Mouse (Mus musculus) midbrain, embryonic 15.5 days (tissue): ENCODE measurements at regions not wholly inside any gene's neighbourhood (a gene's known extent, or its start where the extent isn't known, plus 50 kb on each side); places are given as distances from the start of the nearest gene placed in this dataset.

Source experiments
- ATAC-seq: fragments of 200-750 bp; cut with Nextera tagmentation; replicated peaks from 2 replicates; pipeline ENCODE4 v1.8.0; 2017; ENCODE audit warnings: moderate TSS enrichment
- H3K27ac ChIP-seq: fragments of 300-500 bp; sonication (generic); 2 replicates; pipeline ENCODE4 v1.5.1; 2015; ENCODE audit warnings: mild to moderate bottlenecking, inconsistent platforms
- H3K27me3 ChIP-seq: fragments of 300-500 bp; sonication (generic); replicated peaks from 2 replicates; pipeline ENCODE4 v1.6.1; 2015; ENCODE audit warnings: inconsistent platforms
- H3K36me3 ChIP-seq: fragments of 300-500 bp; sonication (generic); replicated peaks from 2 replicates; pipeline ENCODE4 v1.6.1; 2015; ENCODE audit warnings: inconsistent platforms
- H3K4me1 ChIP-seq: fragments of 300-500 bp; sonication (generic); 2 replicates; pipeline ENCODE4 v1.6.1; 2015; ENCODE audit warnings: inconsistent platforms
- H3K4me2 ChIP-seq: fragments of 300-500 bp; sonication (generic); 2 replicates; pipeline ENCODE4 v1.6.1; 2015; ENCODE audit warnings: inconsistent platforms, mild to moderate bottlenecking, moderate library complexity
- H3K4me3 ChIP-seq: fragments of 300-500 bp; sonication (generic); 2 replicates; pipeline ENCODE4 v1.5.1; 2015; ENCODE audit warnings: mild to moderate bottlenecking, inconsistent platforms
- H3K9ac ChIP-seq: fragments of 300-500 bp; sonication (generic); 2 replicates; pipeline ENCODE4 v1.6.1; 2015; ENCODE audit warnings: mild to moderate bottlenecking, inconsistent platforms
- H3K9me3 ChIP-seq: fragments of 300-500 bp; sonication (generic); 2 replicates; pipeline ENCODE4 v1.6.1; 2016; ENCODE audit warnings: inconsistent platforms
- WGBS: fragments of 180-500 bp; shearing (Covaris S2); methylation state at CpG from one replicate; pipeline ENCODE4 v1.1.7; 2015; ENCODE audit warnings: mixed read lengths; 5-methylcytosine and 5-hydroxymethylcytosine counted together

DNA sequence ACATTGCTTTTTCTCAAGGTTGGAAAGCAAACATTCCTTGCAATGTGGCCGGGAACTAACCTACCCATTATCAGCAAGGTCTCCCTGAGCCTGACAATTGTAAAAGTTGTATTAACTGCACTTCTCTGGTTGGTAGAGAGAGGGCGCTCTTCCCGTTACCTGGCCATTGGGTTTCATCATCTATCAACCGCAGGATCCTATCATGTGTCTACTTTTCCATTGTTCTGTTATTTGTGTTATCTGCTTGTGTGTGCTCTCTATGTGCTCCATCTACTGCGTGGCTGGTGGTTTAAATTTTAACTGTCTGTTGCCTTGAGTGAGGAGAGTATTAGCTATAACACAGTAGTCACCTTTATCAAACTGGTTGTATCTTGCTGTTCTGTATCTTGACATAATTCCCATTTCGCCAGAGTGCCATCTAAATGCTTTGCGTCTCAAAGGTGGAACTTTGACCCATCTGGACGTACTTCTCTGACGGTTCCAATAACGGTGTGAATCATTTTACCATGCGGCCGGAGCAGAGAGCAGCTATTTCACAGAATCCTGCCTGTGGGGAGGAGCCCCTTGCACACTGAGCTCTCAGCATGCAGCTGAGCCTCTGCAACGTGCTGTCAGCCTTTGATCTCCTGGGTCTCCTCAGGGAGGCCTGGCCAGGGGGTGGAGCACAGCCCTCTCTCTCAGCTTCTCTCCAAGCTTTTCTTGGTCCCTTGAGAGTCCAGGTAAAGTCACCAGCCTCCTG is 77.5 kb upstream of the A530016L24Rik start:
- Histone ChIP-seq H3K9ac (no peak overlapping the region), H3K36me3 (no peaks in the 10 kb centered on the region), H3K9me3 (no peaks in the 10 kb centered on the region), H3K4me3 (no peak overlapping the region), H3K4me2 (no peak overlapping the region), H3K27me3 (peaks cover 3% of the 10 kb centered on the region; the same call in 1 of the 2 replicates), H3K27ac (peak overlapping the region; percentile 21; the same call in 1 of the 2 replicates), H3K4me1 (peaks cover 25% of the 10 kb centered on the region)
- WGBS = 9% methylated on average over 13 of the region's 13 CpGs
- 0 out of 2 replicates have a peak, but pooled peaks have one; percentile 52 for ATAC-seq

DNA sequence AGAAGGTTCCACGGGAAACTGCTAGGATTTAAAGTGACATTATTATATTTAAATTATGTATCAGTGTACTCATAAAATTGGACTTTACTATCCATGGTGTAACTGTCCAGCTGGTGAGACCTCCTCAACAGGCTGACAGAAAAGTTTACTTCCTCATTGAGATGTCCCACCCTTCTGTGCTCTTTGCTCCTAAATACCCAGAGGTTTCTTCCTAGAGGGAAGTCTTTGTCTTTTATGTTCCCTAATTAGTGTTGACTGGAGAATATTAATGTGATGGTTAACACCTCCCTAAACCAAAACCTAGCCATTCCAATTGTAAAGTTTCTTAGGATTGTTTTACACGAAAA is 76.9 kb upstream of the A530016L24Rik start:
- no peaks in the 10 kb centered on the region for H3K9me3 ChIP-seq
- H3K4me1 ChIP-seq = peaks cover 25% of the 10 kb centered on the region
- ATAC-seq = no peak
- no peak overlapping the region for H3K9ac ChIP-seq
- no peaks in the 10 kb centered on the region for H3K36me3 ChIP-seq
- H3K4me3 ChIP-seq = no peak overlapping the region
- 52% methylated on average over 2 of the region's 2 CpGs for WGBS
- no peak overlapping the region for H3K4me2 ChIP-seq
- H3K27ac ChIP-seq = 0 out of 2 replicates have a peak overlapping the region, but pooled peaks have one; percentile 21
- H3K27me3 ChIP-seq = peaks cover 3% of the 10 kb centered on the region; the same call in 1 of the 2 replicates

DNA sequence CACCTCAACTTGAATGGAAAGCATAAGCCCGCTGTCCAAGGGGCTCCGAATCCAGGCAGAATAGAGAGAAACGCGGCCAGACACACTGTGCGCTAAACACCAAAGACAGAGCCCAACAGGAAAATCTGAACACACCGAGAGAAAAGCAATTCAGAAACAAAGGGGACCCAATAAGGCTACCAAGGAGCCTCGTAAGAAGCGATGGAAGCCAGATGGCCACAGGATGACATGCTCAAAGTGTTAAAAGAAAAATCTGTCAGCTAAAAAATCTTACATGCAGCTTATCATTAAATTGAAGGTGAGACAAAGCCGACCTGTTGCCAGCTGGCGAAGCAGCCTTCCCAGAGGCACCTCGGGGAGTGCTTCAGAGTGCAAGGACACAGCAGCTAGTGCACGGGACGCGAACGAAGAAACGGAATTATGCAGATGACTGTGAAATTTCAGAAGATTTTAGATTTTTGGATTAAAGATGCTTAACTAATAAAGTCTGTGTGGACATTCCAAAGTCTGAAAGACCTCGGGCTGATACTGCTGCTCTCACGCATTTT is 73.2 kb upstream of the A530016L24Rik start:
- peaks cover 16% of the 10 kb centered on the region for H3K4me1 ChIP-seq
- H3K27ac ChIP-seq = no peak overlapping the region
- H3K9ac ChIP-seq = no peak overlapping the region
- WGBS = 64% methylated on average over 18 of the region's 18 CpGs
- no peak overlapping the region for H3K4me2 ChIP-seq
- no peaks in the 10 kb centered on the region for H3K36me3 ChIP-seq
- ATAC-seq = no peak
- H3K27me3 ChIP-seq = peaks cover 3% of the 10 kb centered on the region; the same call in 1 of the 2 replicates
- no peaks in the 10 kb centered on the region for H3K9me3 ChIP-seq
- H3K4me3 ChIP-seq = no peak overlapping the region

DNA sequence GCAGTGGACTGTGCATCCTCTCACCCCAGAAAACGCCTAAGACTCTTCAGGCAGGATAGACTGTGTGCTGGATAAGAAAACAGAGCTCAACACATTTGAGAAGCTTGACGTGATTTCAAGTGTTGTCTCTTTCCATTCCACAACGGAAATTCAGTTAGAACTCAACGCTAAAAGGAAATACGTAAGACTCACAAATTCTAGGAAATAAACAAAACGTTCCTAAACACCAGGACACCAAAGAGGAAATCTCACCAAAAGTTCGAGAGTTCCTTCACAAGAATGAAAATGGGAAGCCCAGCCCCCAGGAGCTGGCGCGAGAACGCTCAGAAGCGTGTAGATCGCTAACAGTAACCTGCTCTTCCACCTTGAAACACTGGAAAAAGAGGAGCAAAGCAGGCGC is 72.7 kb upstream of the A530016L24Rik start:
- Histone ChIP-seq H3K9ac (no peak overlapping the region), H3K27ac (no peak overlapping the region), H3K9me3 (no peaks in the 10 kb centered on the region), H3K36me3 (no peaks in the 10 kb centered on the region), H3K4me2 (no peak overlapping the region), H3K4me3 (no peak overlapping the region), H3K4me1 (peaks cover 11% of the 10 kb centered on the region), H3K27me3 (peaks cover 3% of the 10 kb centered on the region; the same call in 1 of the 2 replicates)
- no peak for ATAC-seq
- WGBS = 84% methylated on average over 13 of the region's 13 CpGs

DNA sequence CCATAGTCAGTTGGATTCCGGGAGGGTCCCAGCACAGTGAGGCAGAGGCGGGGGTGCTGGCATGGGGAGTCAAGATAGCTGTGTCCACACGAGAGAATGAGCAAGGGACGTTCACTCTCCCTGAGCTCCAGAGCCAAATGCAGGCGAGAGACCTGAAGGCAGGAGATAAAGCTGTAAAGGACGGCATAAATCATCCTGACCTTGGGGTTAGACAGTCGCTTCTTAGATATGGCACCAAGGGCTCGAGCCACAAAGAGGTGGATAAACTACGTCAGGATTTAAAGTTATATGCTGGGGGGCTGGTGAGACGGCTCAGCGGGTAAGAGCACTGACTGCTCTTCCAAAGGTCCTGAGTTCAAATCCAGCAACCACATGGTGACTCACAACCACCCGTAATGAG is 70.6 kb upstream of the A530016L24Rik start:
- Histone ChIP-seq H3K4me3 (no peak overlapping the region), H3K4me2 (no peak overlapping the region), H3K9me3 (no peaks in the 10 kb centered on the region), H3K4me1 (0 out of 2 replicates have a peak, but pooled peaks cover 11% of the 10 kb centered on the region), H3K36me3 (no peaks in the 10 kb centered on the region), H3K9ac (no peak overlapping the region), H3K27ac (no peak overlapping the region), H3K27me3 (peaks cover 3% of the 10 kb centered on the region; the same call in 1 of the 2 replicates)
- 86% methylated on average over 12 of the region's 12 CpGs for WGBS
- no peak for ATAC-seq

DNA sequence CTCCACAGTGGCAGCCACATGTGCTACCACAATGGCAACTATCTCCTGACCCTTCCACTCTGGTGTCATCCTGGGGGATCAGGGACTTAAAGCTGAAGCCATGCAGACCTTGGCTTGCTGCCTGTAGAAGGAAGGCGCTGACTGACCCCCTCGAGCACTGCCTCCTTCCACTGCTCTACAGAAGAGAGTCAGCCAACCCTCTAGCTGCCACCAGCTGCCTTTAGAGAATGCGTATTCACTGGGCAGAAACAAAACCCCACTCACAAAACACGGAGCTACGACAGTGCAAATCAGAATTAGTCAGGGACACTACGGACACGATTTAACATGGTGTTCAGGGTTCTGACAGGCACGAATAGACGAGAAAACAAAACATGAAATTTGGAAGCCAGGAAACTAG is 67.1 kb upstream of the A530016L24Rik start:
- Histone ChIP-seq H3K27ac (no peak overlapping the region), H3K4me3 (no peak overlapping the region), H3K27me3 (no peaks in the 10 kb centered on the region), H3K4me1 (0 out of 2 replicates have a peak, but pooled peaks cover 6% of the 10 kb centered on the region), H3K4me2 (no peak overlapping the region), H3K9me3 (no peaks in the 10 kb centered on the region), H3K36me3 (no peaks in the 10 kb centered on the region), H3K9ac (no peak overlapping the region)
- ATAC-seq = no peak
- WGBS = 46% methylated on average over 9 of the region's 9 CpGs

DNA sequence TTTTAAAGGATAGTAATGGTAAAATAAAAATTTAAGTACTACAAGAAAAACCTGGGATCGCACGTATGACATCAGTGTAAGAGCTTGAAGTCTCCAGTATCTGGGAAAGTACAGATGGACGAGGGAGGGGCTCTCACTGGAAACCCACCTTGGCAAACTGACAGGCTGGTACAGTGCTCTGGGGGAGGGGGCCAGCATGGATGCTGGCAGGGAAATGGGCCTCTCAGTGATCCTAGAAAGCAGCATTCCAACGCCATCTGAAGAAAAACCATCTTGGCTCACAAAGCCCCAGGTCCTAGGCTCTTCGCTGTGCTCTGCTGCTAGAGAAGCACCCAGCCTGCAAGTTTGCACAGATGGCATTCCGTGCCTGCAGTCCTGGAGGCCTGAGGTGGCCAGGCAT is 65.1 kb upstream of the A530016L24Rik start:
- Histone ChIP-seq H3K27ac (no peak overlapping the region), H3K4me3 (no peak overlapping the region), H3K4me1 (0 out of 2 replicates have a peak, but pooled peaks cover 6% of the 10 kb centered on the region), H3K27me3 (no peaks in the 10 kb centered on the region), H3K9ac (no peak overlapping the region), H3K4me2 (no peak overlapping the region), H3K9me3 (no peaks in the 10 kb centered on the region), H3K36me3 (no peaks in the 10 kb centered on the region)
- ATAC-seq = no peak
- 89% methylated on average over 6 of the region's 6 CpGs for WGBS

DNA sequence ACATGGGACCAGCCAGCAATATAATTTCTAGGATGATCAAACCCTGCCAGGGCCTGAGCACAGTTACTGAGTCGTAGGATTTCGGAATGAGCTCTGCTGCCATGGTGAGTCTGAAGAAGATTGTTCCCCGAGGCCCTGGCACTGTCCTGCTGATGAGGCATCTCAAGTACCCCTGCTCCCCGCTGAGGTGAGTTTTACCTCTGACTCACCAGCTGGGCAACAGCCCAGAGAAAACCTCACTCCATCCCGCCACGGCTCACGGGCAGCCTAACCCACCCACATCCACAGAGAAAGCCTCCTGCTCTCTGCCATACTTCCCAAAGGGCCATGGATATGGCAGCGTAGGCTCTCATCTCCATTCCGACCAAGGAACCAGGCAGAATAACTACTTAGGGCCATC is 62.6 kb upstream of the A530016L24Rik start:
- 79% methylated on average over 9 of the region's 9 CpGs for WGBS
- Histone ChIP-seq H3K9me3 (no peaks in the 10 kb centered on the region), H3K4me1 (peaks cover 12% of the 10 kb centered on the region; the same call in 1 of the 2 replicates), H3K27me3 (no peaks in the 10 kb centered on the region), H3K4me2 (no peak overlapping the region), H3K36me3 (no peaks in the 10 kb centered on the region), H3K27ac (no peak overlapping the region), H3K4me3 (no peak overlapping the region), H3K9ac (no peak overlapping the region)
- ATAC-seq = no peak

DNA sequence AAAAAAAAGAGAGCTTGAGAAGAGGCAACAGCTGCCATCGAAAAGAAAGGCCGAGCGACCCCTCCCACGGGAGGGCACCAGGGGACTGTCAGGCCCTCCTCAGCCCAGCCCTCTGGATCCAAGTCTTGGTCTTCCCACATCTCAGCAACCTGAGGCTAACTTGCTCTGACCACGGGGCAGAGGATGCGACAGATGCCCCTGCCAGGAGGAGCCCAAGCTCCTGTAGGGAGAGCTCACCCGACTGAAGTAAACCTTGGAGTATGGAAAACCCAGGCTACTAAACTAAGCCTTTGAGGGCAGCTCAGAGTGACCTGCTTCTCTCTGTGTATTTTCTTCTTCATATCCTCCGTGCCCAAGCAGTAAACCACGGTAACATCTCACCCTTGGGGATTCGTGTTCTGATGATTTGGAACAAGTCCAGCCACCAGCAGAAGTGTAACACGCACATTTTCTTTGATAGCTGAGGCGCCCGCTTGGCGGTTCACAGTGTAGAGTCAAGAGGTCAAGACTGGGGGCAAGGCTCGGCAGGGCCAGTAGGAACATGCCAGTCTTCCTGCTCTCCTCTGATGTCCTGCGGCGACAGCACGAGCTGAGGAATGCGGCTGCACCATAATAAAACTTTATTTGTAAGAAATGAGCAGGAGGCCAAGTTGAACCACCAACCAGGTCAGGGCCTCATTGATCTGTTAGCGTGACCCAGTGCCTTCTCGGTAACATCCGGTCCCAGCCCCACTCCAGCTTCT is 59.0 kb upstream of the A530016L24Rik start:
- WGBS = 69% methylated on average over 22 of the region's 22 CpGs
- no peak overlapping the region for H3K4me2 ChIP-seq
- no peak for ATAC-seq
- no peaks in the 10 kb centered on the region for H3K36me3 ChIP-seq
- H3K27me3 ChIP-seq = no peaks in the 10 kb centered on the region
- peaks cover 24% of the 10 kb centered on the region for H3K4me1 ChIP-seq
- H3K9me3 ChIP-seq = no peaks in the 10 kb centered on the region
- no peak overlapping the region for H3K4me3 ChIP-seq
- 0 out of 2 replicates have a peak overlapping the region, but pooled peaks have one; percentile 12 for H3K27ac ChIP-seq
- no peak overlapping the region for H3K9ac ChIP-seq

DNA sequence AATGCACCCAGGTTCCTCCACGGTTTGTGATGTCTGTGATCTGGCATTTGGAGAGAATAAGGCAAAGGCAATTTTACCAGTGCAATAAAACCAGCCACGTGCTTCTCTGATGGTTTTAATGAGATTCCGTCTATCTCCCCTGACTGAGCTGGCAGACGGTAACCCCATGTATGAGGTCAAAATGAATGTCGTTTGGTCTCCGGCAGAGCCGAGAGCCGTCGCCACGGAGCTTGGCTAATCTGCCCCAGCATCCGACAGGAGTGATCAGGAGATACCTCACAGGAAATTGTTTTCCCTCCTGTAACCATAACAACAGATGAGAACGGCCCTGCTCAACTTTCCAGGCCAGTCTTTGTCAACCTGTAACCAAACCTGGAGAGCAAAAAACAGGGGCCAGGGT is 55.9 kb upstream of the A530016L24Rik start:
- Histone ChIP-seq H3K36me3 (no peaks in the 10 kb centered on the region), H3K27me3 (no peaks in the 10 kb centered on the region), H3K4me3 (no peak overlapping the region), H3K9ac (no peak overlapping the region), H3K4me2 (no peak overlapping the region), H3K9me3 (no peaks in the 10 kb centered on the region), H3K4me1 (peaks cover 30% of the 10 kb centered on the region), H3K27ac (no peak overlapping the region; the same call in 1 of the 2 replicates)
- 9% methylated on average over 12 of the region's 12 CpGs for WGBS
- ATAC-seq = no peak

DNA sequence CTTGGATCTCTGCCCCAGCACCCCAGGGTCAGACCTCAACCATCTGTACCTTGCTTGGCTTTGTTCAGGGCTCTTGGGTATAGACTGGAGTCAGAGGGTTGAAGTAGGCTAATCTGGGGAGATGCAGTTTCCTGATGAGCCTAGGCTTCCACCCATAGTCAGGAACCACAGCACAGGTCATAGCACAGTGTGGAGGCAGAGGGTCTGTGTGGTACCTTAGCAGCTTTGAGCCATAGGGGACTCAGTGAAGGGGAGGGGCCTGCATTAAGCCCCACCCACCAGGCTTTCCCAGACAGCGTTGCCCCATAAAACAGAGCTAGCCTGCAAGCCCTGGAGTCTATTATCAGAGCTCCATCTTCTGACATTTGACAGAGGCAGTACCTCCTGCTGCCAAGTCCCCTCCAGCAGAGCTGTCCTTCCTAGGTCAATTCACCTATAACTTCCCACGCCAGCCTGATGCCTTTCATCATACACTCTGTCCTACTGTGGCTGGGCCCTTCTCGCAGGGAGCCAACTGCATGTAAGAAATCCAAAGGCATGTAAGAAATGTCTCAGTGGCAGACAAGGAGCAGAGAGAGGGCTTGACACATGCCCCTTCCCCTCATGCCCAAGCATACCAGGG is 54.5 kb upstream of the A530016L24Rik start:
- H3K4me3 ChIP-seq = no peak overlapping the region
- no peak overlapping the region for H3K9ac ChIP-seq
- no peaks in the 10 kb centered on the region for H3K9me3 ChIP-seq
- H3K4me1 ChIP-seq = peaks cover 30% of the 10 kb centered on the region
- WGBS = 63% methylated on average over 3 of the region's 3 CpGs
- no peaks in the 10 kb centered on the region for H3K36me3 ChIP-seq
- no peaks in the 10 kb centered on the region for H3K27me3 ChIP-seq
- 0 out of 2 replicates have a peak, but pooled peaks have one; percentile 45 for ATAC-seq
- peak overlapping the region; percentile 58 for H3K27ac ChIP-seq
- H3K4me2 ChIP-seq = no peak overlapping the region
